Mouse (Mus musculus) spleen, adult 2 months (tissue): Measurements from ENCODE around the gene Fcgbp.
"Not testable (repeated sequence)": the region's sequence is repeated elsewhere in the genome, so short reads cannot be mapped to it uniquely, and the experiment has no call there.

Experiments
- CTCF ChIP-seq: fragments of 200-500 bp; IDR thresholded peaks from 2 replicates; pipeline ENCODE4 v1.5.1; 2011; ENCODE audit warnings: mild to moderate bottlenecking, inconsistent platforms; ENCODE audit not compliant: insufficient read depth, insufficient read length, insufficient replicate concordance; ENCODE audit errors: extremely low read depth
- POLR2A ChIP-seq: fragments of 200-500 bp; IDR thresholded peaks from 2 replicates; pipeline ENCODE4 v1.6.1; 2011; ENCODE audit warnings: low read depth, low read length, inconsistent platforms

GRCm38 (mm10) chr7:28153595-28153994, 82.6 kb downstream of the Fcgbp start:
- not testable (repeated sequence) for TF ChIP-seq POLR2A, CTCF
